Mouse (Mus musculus) lung, adult 2 months (tissue): ENCODE results near the gene Cyp2b10.

Experiments used
- CTCF ChIP-seq: fragments of 200-500 bp; IDR thresholded peaks from 2 replicates; pipeline ENCODE4 v1.5.1; 2011; ENCODE audit warnings: mild to moderate bottlenecking, low read length, control low read depth; ENCODE audit not compliant: insufficient read depth
- POLR2A ChIP-seq: fragments of 200-500 bp; IDR thresholded peaks from 2 replicates; pipeline ENCODE4 v1.6.1; 2011; ENCODE audit warnings: low read depth, mild to moderate bottlenecking, control low read depth, low read length, borderline replicate concordance; ENCODE audit errors: extremely low read depth

DNA sequence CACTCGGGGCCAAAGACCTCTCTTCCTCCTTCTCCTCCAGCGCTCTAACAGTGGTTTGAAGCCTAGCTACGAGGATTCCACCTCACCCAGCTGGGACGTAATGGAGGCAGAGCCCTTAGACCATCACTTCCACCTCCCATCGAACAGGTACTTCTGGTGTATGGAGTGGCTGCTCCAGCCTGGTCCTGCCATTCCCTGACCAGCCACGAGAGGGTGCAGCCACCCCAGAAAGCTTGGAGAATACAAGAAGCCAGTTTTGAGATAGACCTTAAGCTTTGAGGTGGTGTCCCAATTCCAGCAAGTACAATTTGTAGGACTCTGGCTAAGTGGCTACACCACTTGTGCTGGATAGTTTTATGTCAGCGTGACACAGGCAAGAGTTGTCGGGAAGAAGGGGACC, 42.3 kb upstream of the Cyp2b10 start:
- peak; percentile 84 for TF ChIP-seq CTCF
- no peak for TF ChIP-seq POLR2A
